Mouse (Mus musculus) CH12.LX (cell line): Measurements from ENCODE around the gene Lrrn2. TPM values are rescaled to one million over a fixed set of nuclear protein-coding genes. Genes with fewer than 3 reads are reported as not detected.

Experiments
- DNase-seq: peaks from one replicate; pipeline ENCODE4 v3.0.0-alpha.2; 2013; ENCODE audit errors: extremely low read depth
- H3K27ac ChIP-seq: 2 replicates; pipeline ENCODE4 v1.5.1; 2012; ENCODE audit warnings: low read depth, mild to moderate bottlenecking, control low read depth, moderate library complexity; ENCODE audit not compliant: insufficient read depth
- H3K27me3 ChIP-seq: replicated peaks from 2 replicates; pipeline ENCODE3; 2012; ENCODE audit warnings: inconsistent platforms
- H3K36me3 ChIP-seq, 2 experiments: replicated peaks in 1 of 2; 2 replicates each; pipeline versions ENCODE3 to v1.6.1; 2012; ENCODE audit warnings: inconsistent platforms in 1 of 2, low read length in 1 of 2, mild to moderate bottlenecking in 1 of 2, mixed read lengths in 1 of 2, moderate library complexity in 1 of 2; ENCODE audit not compliant: control insufficient read depth in 1 of 2, insufficient read depth in 1 of 2
- H3K4me1 ChIP-seq, 2 experiments: 2 replicates each; pipeline ENCODE4 v1.6.1; 2012; ENCODE audit warnings: inconsistent platforms in 1 of 2, moderate library complexity in 1 of 2; ENCODE audit not compliant: insufficient read depth in 2 of 2, control insufficient read depth in 1 of 2
- H3K4me2 ChIP-seq: 2 replicates; pipeline ENCODE4 v1.6.1; 2012; ENCODE audit warnings: low read depth, mild to moderate bottlenecking, control low read depth; ENCODE audit not compliant: poor library complexity, insufficient read depth, severe bottlenecking
- H3K4me3 ChIP-seq, 3 experiments: fragments of 150-350 bp in 1 of 3; sonication (generic) in 1 of 3; replicated peaks in 1 of 3; 2 replicates each; pipeline versions ENCODE3 to v1.5.1; 2011 to 2012; ENCODE audit warnings: low read depth in 2 of 3, low read length in 2 of 3, mild to moderate bottlenecking in 2 of 3, moderate library complexity in 2 of 3, control low read depth in 1 of 3, improper control_type of control experiment in 1 of 3, inconsistent platforms in 1 of 3, mixed read lengths in 1 of 3; ENCODE audit not compliant: poor library complexity in 1 of 3
- H3K79me2 ChIP-seq: replicated peaks from 2 replicates; pipeline ENCODE4 v1.6.1; 2012; ENCODE audit warnings: mild to moderate bottlenecking, moderate library complexity; ENCODE audit not compliant: control insufficient read depth, poor library complexity, insufficient read depth, severe bottlenecking; ENCODE audit errors: extremely low read depth
- H3K9ac ChIP-seq: 2 replicates; pipeline ENCODE4 v1.6.1; 2012; ENCODE audit warnings: low read depth, mild to moderate bottlenecking, control low read depth, moderate library complexity; ENCODE audit not compliant: insufficient read depth
- H3K9me3 ChIP-seq: replicated peaks from 2 replicates; pipeline ENCODE3; 2012; ENCODE audit warnings: low read length, inconsistent platforms, mixed read lengths
- CHD1 ChIP-seq: IDR thresholded peaks from 2 replicates; pipeline ENCODE4 v1.6.1; 2012; ENCODE audit warnings: low read depth, low read length, improper control_type of control experiment, inconsistent platforms
- CHD2 ChIP-seq: IDR thresholded peaks from 2 replicates; pipeline ENCODE4 v1.6.1; 2011; ENCODE audit warnings: low read length, improper control_type of control experiment
- E2F4 ChIP-seq: IDR thresholded peaks from 2 replicates; pipeline ENCODE4 v1.6.1; 2011; ENCODE audit warnings: low read depth, low read length, improper control_type of control experiment; ENCODE audit not compliant: insufficient replicate concordance
- ELF1 ChIP-seq: IDR thresholded peaks from 2 replicates; pipeline ENCODE4 v1.6.1; 2014; ENCODE audit warnings: low read depth, mild to moderate bottlenecking, inconsistent platforms, low read length, improper control_type of control experiment
- EP300 ChIP-seq: IDR thresholded peaks from 2 replicates; pipeline ENCODE4 v1.6.1; 2011; ENCODE audit warnings: low read length, improper control_type of control experiment
- ETS1 ChIP-seq: conservative IDR thresholded peaks from 2 replicates; pipeline ENCODE4 v1.6.1; 2012; ENCODE audit warnings: low read depth, mild to moderate bottlenecking, inconsistent platforms, low read length, improper control_type of control experiment, moderate library complexity
- JUN ChIP-seq: IDR thresholded peaks from 2 replicates; pipeline ENCODE4 v1.6.1; 2011; ENCODE audit warnings: low read depth, mild to moderate bottlenecking, low read length, improper control_type of control experiment, moderate library complexity; ENCODE audit not compliant: insufficient read depth
- JUND ChIP-seq: conservative IDR thresholded peaks from 2 replicates; pipeline ENCODE4 v1.6.1; 2011; ENCODE audit warnings: low read depth, low read length, improper control_type of control experiment
- KAT2A ChIP-seq: IDR thresholded peaks from 2 replicates; pipeline ENCODE4 v1.6.1; 2012; ENCODE audit warnings: low read length, improper control_type of control experiment, inconsistent platforms; ENCODE audit not compliant: insufficient replicate concordance
- NELFE ChIP-seq: IDR thresholded peaks from 2 replicates; pipeline ENCODE4 v1.6.1; 2011; ENCODE audit warnings: low read depth, low read length, improper control_type of control experiment
- NRF1 ChIP-seq: IDR thresholded peaks from 2 replicates; pipeline ENCODE4 v1.6.1; 2014; ENCODE audit warnings: low read depth, mild to moderate bottlenecking, inconsistent platforms, low read length, improper control_type of control experiment, moderate library complexity
- RCOR1 ChIP-seq: conservative IDR thresholded peaks from 2 replicates; pipeline ENCODE4 v1.6.1; 2012; ENCODE audit warnings: low read depth, mild to moderate bottlenecking, inconsistent platforms, low read length, improper control_type of control experiment
- TBP ChIP-seq: conservative IDR thresholded peaks from 2 replicates; pipeline ENCODE4 v1.6.1; 2011; ENCODE audit warnings: low read depth, low read length, improper control_type of control experiment
- TCF12 ChIP-seq: IDR thresholded peaks from 2 replicates; pipeline ENCODE4 v1.6.1; 2014; ENCODE audit warnings: low read depth, mild to moderate bottlenecking, inconsistent platforms, low read length, improper control_type of control experiment
- UBTF ChIP-seq: IDR thresholded peaks from 2 replicates; pipeline ENCODE4 v1.6.1; 2012; ENCODE audit warnings: low read depth, mild to moderate bottlenecking, inconsistent platforms, low read length, improper control_type of control experiment, moderate library complexity
- USF1 ChIP-seq: IDR thresholded peaks from 2 replicates; pipeline ENCODE4 v1.6.1; 2014; ENCODE audit warnings: low read depth, mild to moderate bottlenecking, inconsistent platforms, low read length, improper control_type of control experiment
- ZC3H11A ChIP-seq: IDR thresholded peaks from 2 replicates; pipeline ENCODE4 v1.6.1; 2012; ENCODE audit warnings: low read depth, mild to moderate bottlenecking, inconsistent platforms, low read length, improper control_type of control experiment
- ZNF384 ChIP-seq: IDR thresholded peaks from 2 replicates; pipeline ENCODE4 v1.6.1; 2012; ENCODE audit warnings: low read depth, low read length, improper control_type of control experiment, inconsistent platforms
- dilution Hi-C: fragments of 300-500 bp; cut with MboI; formaldehyde crosslinking; loops from 2 replicates; pipeline ENCODE4 v1.14.3; 2020; ENCODE audit warnings: low sequenced_read_pairs; ENCODE audit not compliant: extremely low pct_unique_long_range_greater_than_20kb, extremely low pct_ligation_motif_present
- in situ Hi-C: fragments of 300-500 bp; cut with MboI; formaldehyde crosslinking; loops from 3 replicates; pipeline ENCODE4 v1.14.3; 2019; ENCODE audit warnings: low sequenced_read_pairs, low pct_ligation_motif_present, low pct_unique_long_range_greater_than_20kb, mixed read lengths
- polyA plus RNA-seq: library from polyadenylated mRNA; unstranded; fragments of >175 nt; gene quantifications from 2 replicates; pipeline ENCODE4 v1.2.1, GENCODE M21; 2012; ENCODE audit warnings: low read depth; ENCODE audit not compliant: insufficient read length
- total RNA-seq, 2 experiments: library from RNA; depleted of rRNA; stranded (reverse); fragments of 300-350 nt in 1 of 2; fragments of >200 nt in 1 of 2; gene quantifications; 2 replicates each; pipeline ENCODE4 v1.2.3; 2012 to 2014

Lrrn2 gene
- total and polyA plus RNA-seq, 3 experiments, result not detected

GRCm38 (mm10) chr1:132918117-132918680, 38.1 kb downstream of the Lrrn2 start:
- Histone ChIP-seq H3K4me1 (no peaks in the 10 kb centered on the region), H3K36me3 (no peaks in the 10 kb centered on the region), H3K9ac (no peak overlapping the region), H3K4me2 (no peak overlapping the region), H3K9me3 (no peaks in the 10 kb centered on the region), H3K27me3 (peaks cover 94% of the 10 kb centered on the region), H3K79me2 (no peaks in the 10 kb centered on the region), H3K4me3 (no peak overlapping the region), H3K27ac (no peak overlapping the region)
- no peak for DNase-seq
- TF ChIP-seq KAT2A, result no peak
- TF ChIP-seq TBP, result no peak
- no peak for TF ChIP-seq ELF1
- TF ChIP-seq JUN, result no peak
- TF ChIP-seq E2F4, result no peak
- no peak for TF ChIP-seq CHD2
- TF ChIP-seq RCOR1, result no peak
- no peak for TF ChIP-seq NRF1
- no peak for TF ChIP-seq ETS1
- TF ChIP-seq JUND, result no peak
- dilution Hi-C loops, result no loop called here
- in situ Hi-C loops, result no loop called here

GRCm38 (mm10) chr1:132919258-132919657, 39.2 kb downstream of the Lrrn2 start:
- DNase-seq, result no peak
- Histone ChIP-seq H3K9ac (no peak overlapping the region), H3K79me2 (no peaks in the 10 kb centered on the region), H3K4me3 (no peak overlapping the region), H3K4me2 (no peak overlapping the region), H3K4me1 (no peaks in the 10 kb centered on the region), H3K9me3 (no peaks in the 10 kb centered on the region), H3K27ac (no peak overlapping the region), H3K27me3 (peaks cover 89% of the 10 kb centered on the region), H3K36me3 (no peaks in the 10 kb centered on the region)
- TF ChIP-seq NELFE, result no peak
- in situ Hi-C loops, result no loop called here
- dilution Hi-C loops, result no loop called here

GRCm38 (mm10) chr1:132921071-132921470, 41.0 kb downstream of the Lrrn2 start:
- no peak for TF ChIP-seq ZNF384
- TF ChIP-seq EP300, result no peak
- TF ChIP-seq NELFE, result no peak
- no peak for TF ChIP-seq CHD2
- TF ChIP-seq TCF12, result no peak
- no peak for TF ChIP-seq USF1
- TF ChIP-seq CHD1, result no peak
- no peak for TF ChIP-seq RCOR1
- TF ChIP-seq UBTF, result no peak
- TF ChIP-seq ZC3H11A, result no peak
- no peak overlapping the region for H3K4me2 ChIP-seq
- H3K36me3 ChIP-seq, result no peaks in the 10 kb centered on the region
- H3K9me3 ChIP-seq, result no peaks in the 10 kb centered on the region
- no peaks in the 10 kb centered on the region for H3K4me1 ChIP-seq
- H3K79me2 ChIP-seq, result no peaks in the 10 kb centered on the region
- no peak overlapping the region for H3K9ac ChIP-seq
- dilution Hi-C loops, result no loop called here
- H3K4me3 ChIP-seq, result no peak overlapping the region
- in situ Hi-C loops, result no loop called here
- H3K27me3 ChIP-seq, result peaks cover 88% of the 10 kb centered on the region
- H3K27ac ChIP-seq, result no peak overlapping the region
- no peak for DNase-seq
